Mouse (Mus musculus) naive thymus-derived CD4-positive, alpha-beta T cell, adult 5 months (primary cell): Measurements from ENCODE around the gene Kctd18. TPM values are rescaled to one million over a fixed set of nuclear protein-coding genes. Genes with fewer than 3 reads are reported as not detected.

Experiments
- polyA plus RNA-seq: library from polyadenylated mRNA; unstranded; fragments of 100-300 nt; shearing (Covaris generic); gene quantifications from one replicate; pipeline ENCODE4 v1.2.1, GENCODE M21; 2017

Kctd18 gene
- 26.5 TPM for polyA plus RNA-seq

DNA sequence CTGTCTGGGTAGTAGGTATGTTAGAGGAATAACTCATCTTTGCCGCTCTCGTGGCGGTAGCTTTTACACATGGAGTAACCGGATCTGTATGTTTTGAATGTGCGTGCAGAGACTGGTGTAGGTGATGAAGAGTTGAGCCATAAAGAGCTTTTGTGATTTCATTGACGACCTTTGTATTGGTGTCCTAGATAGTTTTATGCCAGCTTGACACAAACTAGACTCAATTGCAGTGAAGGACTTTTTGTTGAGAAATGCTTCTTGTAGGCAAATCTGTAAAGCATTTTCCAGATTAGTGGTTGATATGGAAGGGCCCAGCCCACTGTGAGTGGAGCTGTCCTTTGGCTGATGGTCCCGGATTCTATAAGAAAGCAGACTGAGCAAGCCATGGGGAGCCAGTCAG lies at the start of gene Kctd18:
Gene Kctd18, minus strand, starts transcription at position 101 of the 400 bp plus-strand sequence.

DNA sequence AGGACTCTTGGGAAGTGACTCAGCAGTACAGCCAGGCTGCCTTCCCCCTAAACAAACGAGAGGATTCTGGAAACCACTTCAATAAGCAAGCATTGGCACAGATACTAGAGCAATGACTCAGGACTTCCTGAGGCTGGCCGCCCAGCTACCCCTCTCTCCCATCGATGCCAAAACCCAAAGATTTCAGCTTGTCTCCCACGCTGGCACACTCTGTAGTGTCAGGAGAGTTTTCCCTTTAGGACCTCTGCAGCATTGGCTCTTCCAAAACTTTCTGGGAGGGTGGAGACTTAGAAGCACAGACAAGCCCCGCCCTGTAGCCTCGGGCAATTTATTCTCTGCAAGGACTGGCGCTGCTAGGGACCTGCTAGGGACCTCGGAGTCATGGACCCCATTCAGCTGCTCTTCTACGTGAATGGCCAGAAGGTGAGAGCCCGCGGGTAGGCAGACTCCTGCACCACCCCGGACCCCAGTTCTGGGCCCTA lies 10.9 kb upstream of the Kctd18 start, which contains the start of gene Aox1:
Gene Aox1, plus strand, starts transcription at position 296 of the 482 bp plus-strand sequence.

DNA sequence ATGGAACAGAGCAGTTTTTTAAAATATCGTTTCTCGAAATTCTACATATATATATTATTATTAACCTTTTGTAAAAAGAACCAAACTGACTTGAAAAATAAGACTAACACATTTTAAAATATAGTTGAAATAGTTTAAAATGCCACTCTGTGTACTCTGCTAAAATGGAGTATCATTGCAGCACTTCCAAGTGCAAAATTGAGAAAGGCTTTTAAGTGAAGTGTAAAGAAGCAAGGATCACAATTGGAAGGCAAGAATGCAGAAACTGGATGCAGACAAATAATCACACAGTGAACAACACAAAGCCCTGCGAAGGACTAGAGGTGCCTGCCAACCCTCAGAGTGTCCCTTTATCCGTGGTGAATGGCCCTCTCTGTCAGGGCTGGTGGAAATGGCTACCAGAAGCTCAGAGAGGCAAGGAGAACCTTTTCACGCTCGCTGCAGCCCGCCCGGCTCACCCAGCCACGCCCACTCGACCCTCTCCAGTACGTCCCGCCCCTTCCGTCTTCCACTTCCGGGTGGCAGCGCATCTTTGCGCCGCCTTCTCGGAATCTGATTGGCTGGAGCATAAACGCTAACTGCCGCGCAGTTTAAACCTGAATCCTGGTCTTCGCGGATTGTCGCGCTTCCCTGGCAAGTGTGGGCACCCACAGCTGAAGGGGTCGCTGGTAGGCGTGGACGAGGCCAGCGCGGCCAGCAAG lies 23.2 kb downstream of the Kctd18 start, which contains the start of gene Sgo2a:
Gene Sgo2a, plus strand, starts transcription at position 540 of the 701 bp plus-strand sequence.

Other genes with a start within 250 kb of the Kctd18 start
- 1.3 TPM for gene Spats2l, start 244.8 kb downstream of the Kctd18 start, polyA plus RNA-seq
- gene Sgo2a, start 23.0 kb downstream of the Kctd18 start, polyA plus RNA-seq = 0.27 TPM
- 0.05 TPM for gene Aox1, start 11.0 kb upstream of the Kctd18 start, polyA plus RNA-seq
- gene Aox3, start 94.2 kb upstream of the Kctd18 start, polyA plus RNA-seq = not detected
- not detected for gene Aox4, start 191.4 kb upstream of the Kctd18 start, polyA plus RNA-seq